In genomic region chr19:58336802-58337201, GRCm38 (mm10) we compare ENCODE assay signal across 26 mouse cellular contexts.
A peak's percentile ranks its signal among the peaks of the same experiment; 100 is the strongest.
DNase-seq lines count a peak whose midpoint lies in the region; ATAC-seq and TF ChIP-seq lines count a peak whose summit lies in the region.
"Had no signal": no experiment of that assay in that cellular context is flagged by ENCODE, and none has a peak within 500 bp of the region (broad histone marks: within the 10 kb centered on the region; RNA-seq: fewer than 3 reads in every experiment).

No protein-coding gene starts in this region.

- H3K27me3 ChIP-seq in hindbrain, embryonic 12.5 days = no peaks in the 10 kb centered on the region
- no peaks in the 10 kb centered on the region for H3K27me3 ChIP-seq in hindbrain, embryonic 14.5 days (ENCODE audit: control insufficient read depth, insufficient read depth, low read length)
- no peaks in the 10 kb centered on the region for H3K27me3 ChIP-seq in neural tube, embryonic 14.5 days (ENCODE audit: control insufficient read depth, insufficient read depth, low read length)
- H3K27me3 ChIP-seq in kidney, postnatal 0 days (ENCODE audit: insufficient read depth, low read length) = no peaks in the 10 kb centered on the region
- H3K27me3 ChIP-seq: heart, embryonic 15.5 days; limb, embryonic 13.5 days; liver, embryonic 12.5 days; stomach, embryonic 15.5 days had no signal

- intact Hi-C loops in gastrocnemius, postnatal 14 days (cut with DNase I; ENCODE audit: low total_unique reads) = no loop called here

- peaks cover 36% of the 10 kb centered on the region for H3K4me1 ChIP-seq in hindbrain, embryonic 12.5 days
- H3K4me1 ChIP-seq in hindbrain, embryonic 14.5 days (replicated peaks; ENCODE audit: control insufficient read depth, insufficient read depth, low read length) = no peaks in the 10 kb centered on the region
- H3K4me1 ChIP-seq in neural tube, embryonic 14.5 days (ENCODE audit: control insufficient read depth, insufficient read depth, low read length) = peaks cover 4% of the 10 kb centered on the region; the same call in 1 of the 2 replicates
- 0 out of 2 replicates have a peak, but pooled peaks cover 8% of the 10 kb centered on the region for H3K4me1 ChIP-seq in kidney, postnatal 0 days (replicated peaks; ENCODE audit: insufficient read depth, low read length)
- H3K4me1 ChIP-seq: liver, embryonic 12.5 days had no signal

- no peaks in the 10 kb centered on the region for H3K9me3 ChIP-seq in hindbrain, embryonic 12.5 days (replicated peaks)
- no peaks in the 10 kb centered on the region for H3K9me3 ChIP-seq in hindbrain, embryonic 14.5 days (ENCODE audit: control insufficient read depth, low read length)
- H3K9me3 ChIP-seq in neural tube, embryonic 14.5 days (ENCODE audit: control insufficient read depth, low read length) = no peaks in the 10 kb centered on the region
- no peaks in the 10 kb centered on the region for H3K9me3 ChIP-seq in kidney, postnatal 0 days (replicated peaks; ENCODE audit: low read length)
- H3K9me3 ChIP-seq: embryonic facial prominence, embryonic 10.5 days; heart, embryonic 15.5 days; limb, embryonic 13.5 days; liver, embryonic 12.5 days; midbrain, embryonic 12.5 days; stomach, embryonic 15.5 days had no signal

- H3K9ac ChIP-seq in hindbrain, embryonic 12.5 days = no peak overlapping the region
- no peak overlapping the region for H3K9ac ChIP-seq in hindbrain, embryonic 14.5 days
- H3K9ac ChIP-seq in neural tube, embryonic 14.5 days (replicated peaks; ENCODE audit: low read depth, low read length) = no peak overlapping the region
- no peak overlapping the region for H3K9ac ChIP-seq in kidney, postnatal 0 days (ENCODE audit: low read depth, low read length)
- H3K9ac ChIP-seq: heart, embryonic 15.5 days; limb, embryonic 13.5 days; liver, embryonic 12.5 days; midbrain, embryonic 12.5 days; stomach, embryonic 15.5 days had no signal

- no peak for TF ChIP-seq CTCF in kidney, postnatal 0 days (IDR thresholded peaks at IDR 0.05; ENCODE audit: low read depth)

- no peak overlapping the region for H3K4me3 ChIP-seq in hindbrain, embryonic 12.5 days
- no peak overlapping the region for H3K4me3 ChIP-seq in hindbrain, embryonic 14.5 days (replicated peaks; ENCODE audit: low read length)
- no peak overlapping the region for H3K4me3 ChIP-seq in neural tube, embryonic 14.5 days (ENCODE audit: low read depth, low read length)
- no peak overlapping the region for H3K4me3 ChIP-seq in kidney, postnatal 0 days (replicated peaks; ENCODE audit: low read depth, low read length)
- H3K4me3 ChIP-seq: embryonic facial prominence, embryonic 10.5 days; heart, embryonic 15.5 days; limb, embryonic 13.5 days; liver, embryonic 12.5 days; midbrain, embryonic 12.5 days; stomach, embryonic 15.5 days had no signal

- H3K36me3 ChIP-seq in hindbrain, embryonic 12.5 days = no peaks in the 10 kb centered on the region
- no peaks in the 10 kb centered on the region for H3K36me3 ChIP-seq in hindbrain, embryonic 14.5 days (replicated peaks; ENCODE audit: control insufficient read depth, insufficient read depth)
- no peaks in the 10 kb centered on the region for H3K36me3 ChIP-seq in neural tube, embryonic 14.5 days (ENCODE audit: control insufficient read depth, insufficient read depth, low read length)
- H3K36me3 ChIP-seq in kidney, postnatal 0 days (ENCODE audit: insufficient read depth, low read length) = no peaks in the 10 kb centered on the region
- H3K36me3 ChIP-seq: embryonic facial prominence, embryonic 10.5 days; heart, embryonic 15.5 days; limb, embryonic 13.5 days; liver, embryonic 12.5 days; midbrain, embryonic 12.5 days; stomach, embryonic 15.5 days had no signal

- ATAC-seq in hindbrain, embryonic 12.5 days (ENCODE audit: low FRiP score) = no peak
- no peak for ATAC-seq in hindbrain, embryonic 14.5 days (ENCODE audit: low FRiP score)
- ATAC-seq in neural tube, embryonic 14.5 days (ENCODE audit: low read depth) = no peak
- ATAC-seq in kidney, postnatal 0 days (replicated peaks; ENCODE audit: low FRiP score, low read depth) = 0 out of 2 replicates have a peak, but pooled peaks have one; percentile 29
- ATAC-seq: forebrain, embryonic 16.5 days; inflammation-experienced regulatory T-cells, adult 6 months; liver, embryonic 12.5 days had no signal

- 81% methylated on average over 6 of the region's 6 CpGs for WGBS in hindbrain, embryonic 12.5 days
- 66% methylated on average over 6 of the region's 6 CpGs for WGBS in hindbrain, embryonic 14.5 days
- 38% methylated on average over 6 of the region's 6 CpGs for WGBS in neural tube, embryonic 14.5 days
- 28% methylated on average over 6 of the region's 6 CpGs for WGBS in kidney, postnatal 0 days

- H3K27ac ChIP-seq in hindbrain, embryonic 12.5 days = 0 out of 2 replicates have a peak overlapping the region, but pooled peaks have one; percentile 24
- H3K27ac ChIP-seq in hindbrain, embryonic 14.5 days = no peak overlapping the region
- H3K27ac ChIP-seq in neural tube, embryonic 14.5 days (ENCODE audit: low read depth, low read length) = peak overlapping the region; percentile 58; the same call in 1 of the 2 replicates
- no peak overlapping the region for H3K27ac ChIP-seq in kidney, postnatal 0 days
- H3K27ac ChIP-seq: embryonic facial prominence, embryonic 10.5 days; heart, embryonic 15.5 days; limb, embryonic 13.5 days; liver, embryonic 12.5 days; midbrain, embryonic 12.5 days; stomach, embryonic 15.5 days had no signal

- H3K4me2 ChIP-seq in hindbrain, embryonic 12.5 days (replicated peaks) = no peak overlapping the region
- no peak overlapping the region for H3K4me2 ChIP-seq in hindbrain, embryonic 14.5 days (replicated peaks)
- H3K4me2 ChIP-seq in neural tube, embryonic 14.5 days (ENCODE audit: low read depth, low read length) = no peak overlapping the region
- H3K4me2 ChIP-seq in kidney, postnatal 0 days (ENCODE audit: low read length) = no peak overlapping the region
- H3K4me2 ChIP-seq: heart, embryonic 15.5 days; limb, embryonic 13.5 days; liver, embryonic 12.5 days; midbrain, embryonic 12.5 days; stomach, embryonic 15.5 days had no signal

- DNase-seq in hindbrain, embryonic 14.5 days (ENCODE audit: low spot score) = no peak
- no peak for DNase-seq in neural tube, embryonic 10.5 days (ENCODE audit: extremely low spot score, low spot score)
- no peak for DNase-seq in kidney, postnatal 0 days (ENCODE audit: low spot score)
- no peak for DNase-seq in gastrocnemius, postnatal 14 days
- no peak for DNase-seq in cerebellum, postnatal 4 days (ENCODE audit: low spot score in 2 of 2)
- DNase-seq: adrenal gland, postnatal 14 days; cerebellum, adult 2 months; cerebellum, postnatal 36 days; gastrocnemius, postnatal 36 days; heart, postnatal 36 days; lung, adult 18-20 months; lung, postnatal 10 days; right cerebral cortex, adult 18-20 months; right cerebral cortex, postnatal 4 days; thymus, adult 2 months; thymus, postnatal 4 days had no signal

Comparison
In these comparisons a context has a peak if more than half of its experiments do, and no peak if none do; other contexts are left out.
1. H3K27ac ChIP-seq: peak in hindbrain, embryonic 12.5 days (single experiment) and neural tube, embryonic 14.5 days (single experiment); none in hindbrain, embryonic 14.5 days (single experiment) and kidney, postnatal 0 days (single experiment).